Mouse (Mus musculus): ENCODE data around the gene Vcpkmt.
"Not testable (repeated sequence)": the region's sequence is repeated elsewhere in the genome, so short reads cannot be mapped to it uniquely, and the experiment has no call there.

The Vcpkmt gene

GRCm38 (mm10) chr12:69582613-69583269 lies at the start of gene Vcpkmt:
Gene Vcpkmt, minus strand, starts transcription at chr12:69583028.
- peak; percentile 74 for DNase-seq (ENCODE audit: low spot score)

- DNase-seq (ENCODE audit: low spot score): not testable (repeated sequence)
These were observed 35.8 kb upstream of the Vcpkmt start for GRCm38 (mm10) chr12:69618590-69618989.

- no peak for DNase-seq (ENCODE audit: low spot score)
These were observed 21.5 kb upstream of the Vcpkmt start for GRCm38 (mm10) chr12:69604367-69604766.

GRCm38 (mm10) chr12:69597446-69597845 lies 14.6 kb upstream of the Vcpkmt start:
- DNase-seq (ENCODE audit: low spot score): no peak

GRCm38 (mm10) chr12:69593130-69593529 lies 10.3 kb upstream of the Vcpkmt start:
- no peak for DNase-seq (ENCODE audit: low spot score)

- DNase-seq (ENCODE audit: low spot score): no peak
These were observed 422 bp upstream of the Vcpkmt start for GRCm38 (mm10) chr12:69583270-69583629.

- DNase-seq (ENCODE audit: low spot score): no peak
These were observed 614 bp downstream of the Vcpkmt start for GRCm38 (mm10) chr12:69582216-69582612.

- no peak for DNase-seq (ENCODE audit: low spot score)
These were observed 3.2 kb downstream of the Vcpkmt start for GRCm38 (mm10) chr12:69579623-69580022.

- DNase-seq (ENCODE audit: low spot score): no peak
These were observed 6.7 kb downstream of the Vcpkmt start for GRCm38 (mm10) chr12:69576120-69576627.

- peak; percentile 49 for DNase-seq (ENCODE audit: low spot score)
These were observed 8.6 kb downstream of the Vcpkmt start for GRCm38 (mm10) chr12:69573916-69574881.

GRCm38 (mm10) chr12:69573271-69573670 lies 9.6 kb downstream of the Vcpkmt start:
- no peak for DNase-seq (ENCODE audit: low spot score)

GRCm38 (mm10) chr12:69569926-69570325 lies 12.9 kb downstream of the Vcpkmt start:
- no peak for DNase-seq (ENCODE audit: low spot score)

GRCm38 (mm10) chr12:69568266-69568665 lies 14.6 kb downstream of the Vcpkmt start:
- DNase-seq (ENCODE audit: low spot score): no peak

- DNase-seq (ENCODE audit: low spot score): not testable (repeated sequence)
These were observed 21.8 kb downstream of the Vcpkmt start for GRCm38 (mm10) chr12:69561006-69561405.

GRCm38 (mm10) chr12:69556221-69556861 lies 26.5 kb downstream of the Vcpkmt start:
- no peak for DNase-seq (ENCODE audit: low spot score)

GRCm38 (mm10) chr12:69545456-69546178 lies 37.2 kb downstream of the Vcpkmt start:
- DNase-seq (ENCODE audit: low spot score): no peak

GRCm38 (mm10) chr12:69544994-69545393 lies 37.8 kb downstream of the Vcpkmt start:
- DNase-seq (ENCODE audit: low spot score): no peak

GRCm38 (mm10) chr12:69544562-69544961 lies 38.3 kb downstream of the Vcpkmt start:
- no peak for DNase-seq (ENCODE audit: low spot score)

GRCm38 (mm10) chr12:69542376-69542775 lies 40.5 kb downstream of the Vcpkmt start:
- DNase-seq (ENCODE audit: low spot score): no peak

GRCm38 (mm10) chr12:69541663-69542062 lies 41.2 kb downstream of the Vcpkmt start:
- DNase-seq (ENCODE audit: low spot score): no peak

- DNase-seq (ENCODE audit: low spot score): no peak
These were observed 43.5 kb downstream of the Vcpkmt start for GRCm38 (mm10) chr12:69539353-69539752.

All from ovary, postnatal 10 days (tissue).